Mouse (Mus musculus) embryonic facial prominence, embryonic 11.5 days (tissue): Measurements from ENCODE around the gene Fcho2. TPM values are rescaled to one million over a fixed set of nuclear protein-coding genes. Genes with fewer than 3 reads are reported as not detected.

Experiments
- ATAC-seq: fragments of 200-750 bp; cut with Nextera tagmentation; replicated peaks from 2 replicates; pipeline ENCODE4 v1.8.0; 2017; ENCODE audit warnings: low read depth; ENCODE audit not compliant: insufficient number of reproducible peaks, low FRiP score, low TSS enrichment
- DNase-seq: peaks from one replicate; pipeline ENCODE4 v3.0.0-alpha.2; 2015; ENCODE audit warnings: low spot score
- H3K27ac ChIP-seq: fragments of 300-500 bp; sonication (generic); replicated peaks from 2 replicates; pipeline ENCODE4 v1.5.1; 2014; ENCODE audit warnings: mild to moderate bottlenecking, low read depth, low read length, control low read depth
- H3K27me3 ChIP-seq: fragments of 300-500 bp; sonication (generic); 2 replicates; pipeline ENCODE4 v1.6.1; 2014; ENCODE audit warnings: mild to moderate bottlenecking, low read length, moderate library complexity, mixed read lengths; ENCODE audit not compliant: control insufficient read depth, insufficient read depth
- H3K36me3 ChIP-seq: fragments of 300-500 bp; sonication (generic); replicated peaks from 2 replicates; pipeline ENCODE4 v1.6.1; 2014; ENCODE audit warnings: low read depth, mild to moderate bottlenecking, low read length, moderate library complexity, mixed read lengths; ENCODE audit not compliant: control insufficient read depth, insufficient read depth
- H3K4me1 ChIP-seq: fragments of 300-500 bp; sonication (generic); 2 replicates; pipeline ENCODE4 v1.6.1; 2014; ENCODE audit warnings: low read length, mixed read lengths; ENCODE audit not compliant: control insufficient read depth, insufficient read depth
- H3K4me2 ChIP-seq: fragments of 300-500 bp; sonication (generic); 2 replicates; pipeline ENCODE4 v1.6.1; 2014; ENCODE audit warnings: low read depth, mild to moderate bottlenecking, control low read depth, low read length, moderate library complexity
- H3K4me3 ChIP-seq: fragments of 300-500 bp; sonication (generic); 2 replicates; pipeline ENCODE4 v1.5.1; 2014; ENCODE audit warnings: low read depth, low read length, control low read depth
- H3K9ac ChIP-seq: fragments of 300-500 bp; sonication (generic); replicated peaks from 2 replicates; pipeline ENCODE4 v1.6.1; 2014; ENCODE audit warnings: mild to moderate bottlenecking, control low read depth, low read length
- H3K9me3 ChIP-seq: fragments of 300-500 bp; sonication (generic); replicated peaks from 2 replicates; pipeline ENCODE4 v1.6.1; 2016; ENCODE audit warnings: mild to moderate bottlenecking, low read length, inconsistent platforms, mixed read lengths; ENCODE audit not compliant: control insufficient read depth
- WGBS: fragments of 180-500 bp; shearing (Covaris S2); extraction: QIAGEN DNeasy Blood & Tissue Kit; methylation state at CpG from one replicate; pipeline ENCODE4 v1.1.7; 2014; 5-methylcytosine and 5-hydroxymethylcytosine counted together
- polyA plus RNA-seq: library from polyadenylated mRNA; unstranded; fragments of >200 nt; fragmentation: Nextera tagmentation; extraction: Ambion mirVana; gene quantifications from 2 replicates; pipeline ENCODE4 v1.2.1, GENCODE M21; 2014

Fcho2 gene
- polyA plus RNA-seq, 1 experiment from 2014 or later, result 28.1 TPM

- H3K27ac ChIP-seq, result peak overlapping the region; percentile 95
- no peaks in the 10 kb centered on the region for H3K4me1 ChIP-seq
- H3K27me3 ChIP-seq, result no peaks in the 10 kb centered on the region
- no peaks in the 10 kb centered on the region for H3K9me3 ChIP-seq
- WGBS, result under 1% methylated on average over 26 of the region's 81 CpGs
- ATAC-seq, result peak; percentile 54
- peak overlapping the region; percentile 97 for H3K9ac ChIP-seq
- DNase-seq, result peak; percentile 56
- H3K36me3 ChIP-seq, result no peaks in the 10 kb centered on the region
- peak overlapping the region; percentile 53 for H3K4me2 ChIP-seq
- peak overlapping the region; percentile 61 for H3K4me3 ChIP-seq
Measured at GRCm38 (mm10) chr13:98814275-98815040, 791 bp downstream of the Fcho2 start.

GRCm38 (mm10) chr13:98813596-98814274 lies 1.5 kb downstream of the Fcho2 start:
- Histone ChIP-seq H3K27me3 (no peaks in the 10 kb centered on the region), H3K27ac (no peak overlapping the region), H3K36me3 (no peaks in the 10 kb centered on the region), H3K9me3 (no peaks in the 10 kb centered on the region), H3K4me1 (no peaks in the 10 kb centered on the region), H3K9ac (peak overlapping the region; percentile 97), H3K4me3 (peak overlapping the region; percentile 61), H3K4me2 (peak overlapping the region; percentile 53)
- DNase-seq, result peak; percentile 39
- 34% methylated on average over 12 of the region's 12 CpGs for WGBS
- no peak for ATAC-seq

DNA sequence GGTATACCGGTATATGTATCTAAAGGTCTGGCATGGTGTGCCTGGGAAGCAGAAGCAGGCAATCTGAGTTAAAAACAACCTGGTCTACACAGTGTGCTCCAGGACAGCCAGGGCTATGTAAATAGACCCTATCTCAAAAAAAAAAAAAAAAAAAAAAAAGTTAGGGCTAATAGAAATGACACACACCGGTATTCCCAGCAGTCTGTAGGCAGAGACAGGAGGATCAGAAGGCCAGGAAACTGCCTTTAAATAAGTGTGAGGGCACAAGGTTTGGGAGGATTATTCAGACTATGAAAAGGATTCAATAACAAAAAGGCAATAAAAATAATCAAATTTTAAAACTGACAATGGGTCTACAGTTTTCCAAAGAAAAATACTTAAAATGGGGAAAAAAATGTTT lies 2.1 kb downstream of the Fcho2 start:
- DNase-seq, result no peak
- ATAC-seq, result no peak
- WGBS, result 69% methylated on average over 2 of the region's 2 CpGs
- Histone ChIP-seq H3K4me1 (no peaks in the 10 kb centered on the region), H3K36me3 (no peaks in the 10 kb centered on the region), H3K4me3 (no peak overlapping the region), H3K9ac (no peak overlapping the region), H3K27ac (no peak overlapping the region), H3K4me2 (no peak overlapping the region), H3K27me3 (no peaks in the 10 kb centered on the region), H3K9me3 (no peaks in the 10 kb centered on the region)

DNA sequence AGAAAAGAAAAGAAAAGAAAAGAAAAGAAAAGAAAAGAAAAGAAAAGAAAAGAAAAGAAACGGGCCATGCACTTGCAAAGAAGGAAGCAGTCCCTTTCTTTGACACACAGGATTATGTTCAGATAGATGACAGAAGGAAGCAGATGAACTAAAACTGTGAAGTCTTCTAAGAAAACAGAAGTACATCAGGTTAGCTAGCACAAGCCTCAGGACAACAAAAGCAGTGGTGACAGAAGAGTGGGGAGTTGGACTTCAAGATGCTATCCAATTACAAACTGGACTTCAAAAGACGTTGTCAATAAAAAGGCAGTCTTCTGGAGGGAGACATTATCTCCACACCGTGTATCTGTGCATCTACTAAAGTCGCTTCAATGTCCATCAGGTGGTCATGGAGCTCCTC lies 3.0 kb downstream of the Fcho2 start:
- WGBS, result 71% methylated on average over 4 of the region's 4 CpGs
- no peaks in the 10 kb centered on the region for H3K9me3 ChIP-seq
- no peak for ATAC-seq

GRCm38 (mm10) chr13:98810143-98810542 lies 5.1 kb downstream of the Fcho2 start:
- H3K36me3 ChIP-seq, result no peaks in the 10 kb centered on the region
- no peak overlapping the region for H3K4me2 ChIP-seq
- WGBS, result 75% methylated on average over 6 of the region's 6 CpGs
- no peaks in the 10 kb centered on the region for H3K27me3 ChIP-seq
- ATAC-seq, result no peak
- no peak for DNase-seq
- H3K4me3 ChIP-seq, result no peak overlapping the region
- no peaks in the 10 kb centered on the region for H3K4me1 ChIP-seq
- H3K27ac ChIP-seq, result no peak overlapping the region
- H3K9ac ChIP-seq, result no peak overlapping the region
- H3K9me3 ChIP-seq, result no peaks in the 10 kb centered on the region

More for the DNA sequence above, 3.0 kb downstream of the Fcho2 start:
- H3K27ac ChIP-seq, result no peak overlapping the region
- no peaks in the 10 kb centered on the region for H3K27me3 ChIP-seq
- no peak overlapping the region for H3K4me2 ChIP-seq
- no peak for DNase-seq
- no peak overlapping the region for H3K9ac ChIP-seq
- no peaks in the 10 kb centered on the region for H3K36me3 ChIP-seq
- no peak overlapping the region for H3K4me3 ChIP-seq
- H3K4me1 ChIP-seq, result no peaks in the 10 kb centered on the region

DNA sequence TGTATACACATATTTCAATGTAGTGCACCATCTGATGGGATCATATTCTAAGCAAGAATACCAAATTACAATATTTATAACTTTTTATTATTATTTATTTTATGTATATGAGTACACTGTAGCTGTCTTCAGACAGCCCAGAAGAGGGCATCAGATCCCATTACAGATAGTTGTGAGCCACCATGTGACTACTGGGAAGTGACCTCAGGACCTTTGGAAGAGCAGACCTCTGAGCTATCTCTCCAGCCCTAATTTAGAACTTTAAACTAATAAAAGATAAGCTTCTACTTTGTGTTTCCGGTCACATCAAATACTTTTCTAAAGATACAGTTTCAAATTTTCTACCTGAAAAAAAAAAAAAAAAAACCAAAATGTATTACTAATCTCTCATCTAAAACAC lies 6.2 kb downstream of the Fcho2 start:
- no peaks in the 10 kb centered on the region for H3K36me3 ChIP-seq
- DNase-seq (no peak), ATAC-seq (no peak)
- H3K27ac ChIP-seq, result no peak overlapping the region
- H3K4me2 ChIP-seq, result no peak overlapping the region
- no peaks in the 10 kb centered on the region for H3K27me3 ChIP-seq
- no peaks in the 10 kb centered on the region for H3K9me3 ChIP-seq
- H3K4me3 ChIP-seq, result no peak overlapping the region
- H3K4me1 ChIP-seq, result no peaks in the 10 kb centered on the region
- WGBS, result 94% methylated on average over 1 of the region's 1 CpGs
- H3K9ac ChIP-seq, result no peak overlapping the region

DNA sequence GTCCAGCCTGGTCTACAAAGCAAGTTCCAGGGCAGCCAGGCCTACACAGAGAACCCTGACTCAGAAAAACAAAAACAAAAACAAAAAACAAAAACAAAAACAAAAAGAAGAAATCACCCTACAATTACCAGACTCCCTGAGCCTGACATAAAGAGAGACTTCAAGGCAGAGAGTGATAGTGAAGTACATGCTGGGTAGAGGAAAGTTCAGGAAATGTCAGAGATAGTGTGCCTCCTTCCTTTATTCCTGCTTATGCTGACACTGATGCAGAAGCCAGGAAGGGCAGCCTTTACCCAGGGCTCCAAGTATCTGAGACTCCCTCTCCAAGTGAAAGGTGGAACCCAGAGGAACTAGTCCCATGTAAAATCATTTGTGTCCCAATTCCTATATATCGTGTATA lies 10.8 kb downstream of the Fcho2 start:
- Histone ChIP-seq H3K9ac (no peak overlapping the region), H3K27me3 (no peaks in the 10 kb centered on the region), H3K4me2 (no peak overlapping the region), H3K36me3 (peaks cover 2% of the 10 kb centered on the region; the same call in 1 of the 2 replicates), H3K4me3 (no peak overlapping the region), H3K27ac (no peak overlapping the region), H3K4me1 (no peaks in the 10 kb centered on the region), H3K9me3 (0 out of 2 replicates have a peak, but pooled peaks cover 3% of the 10 kb centered on the region)
- DNase-seq (no peak), ATAC-seq (no peak)
- 86% methylated on average over 1 of the region's 1 CpGs for WGBS

- DNase-seq (no peak), ATAC-seq (no peak)
- WGBS, result 90% methylated on average over 4 of the region's 4 CpGs
- Histone ChIP-seq H3K4me1 (no peaks in the 10 kb centered on the region), H3K27ac (no peak overlapping the region), H3K4me2 (no peak overlapping the region), H3K9me3 (0 out of 2 replicates have a peak, but pooled peaks cover 3% of the 10 kb centered on the region), H3K4me3 (no peak overlapping the region), H3K27me3 (no peaks in the 10 kb centered on the region), H3K9ac (no peak overlapping the region), H3K36me3 (peaks cover 2% of the 10 kb centered on the region; the same call in 1 of the 2 replicates)
Measured at GRCm38 (mm10) chr13:98803699-98804098, 11.6 kb downstream of the Fcho2 start.
